Mouse (Mus musculus) heart, embryonic 11.5 days (tissue): ENCODE measurements at regions not wholly inside any gene's neighbourhood (a gene's known extent, or its start where the extent isn't known, plus 50 kb on each side); places are given as distances from the start of the nearest gene placed in this dataset.
"Not testable (repeated sequence)": the region's sequence is repeated elsewhere in the genome, so short reads cannot be mapped to it uniquely, and the experiment has no call there.

ENCODE experiments used
- ATAC-seq: fragments of 200-750 bp; cut with Nextera tagmentation; replicated peaks from 2 replicates; pipeline ENCODE4 v1.8.0; 2017; ENCODE audit warnings: moderate library complexity; ENCODE audit not compliant: insufficient number of reproducible peaks, low FRiP score, low TSS enrichment
- H3K27ac ChIP-seq: fragments of 300-500 bp; sonication (generic); 2 replicates; pipeline ENCODE4 v1.5.1; 2014; ENCODE audit warnings: mild to moderate bottlenecking, low read depth, low read length
- H3K27me3 ChIP-seq: fragments of 300-500 bp; sonication (generic); 2 replicates; pipeline ENCODE4 v1.6.1; 2014; ENCODE audit warnings: mild to moderate bottlenecking, low read length, mixed read lengths; ENCODE audit not compliant: control insufficient read depth, insufficient read depth
- H3K36me3 ChIP-seq: fragments of 300-500 bp; sonication (generic); 2 replicates; pipeline ENCODE4 v1.6.1; 2014; ENCODE audit warnings: mild to moderate bottlenecking, low read length, moderate library complexity, mixed read lengths; ENCODE audit not compliant: control insufficient read depth, insufficient read depth
- H3K4me1 ChIP-seq: fragments of 300-500 bp; sonication (generic); 2 replicates; pipeline ENCODE4 v1.6.1; 2014; ENCODE audit warnings: low read length; ENCODE audit not compliant: control insufficient read depth, insufficient read depth
- H3K4me2 ChIP-seq: fragments of 300-500 bp; sonication (generic); 2 replicates; pipeline ENCODE4 v1.6.1; 2014; ENCODE audit warnings: mild to moderate bottlenecking, moderate library complexity
- H3K4me3 ChIP-seq: fragments of 300-500 bp; sonication (generic); 2 replicates; pipeline ENCODE4 v1.5.1; 2014; ENCODE audit warnings: low read depth, low read length
- H3K9ac ChIP-seq: fragments of 300-500 bp; sonication (generic); 2 replicates; pipeline ENCODE4 v1.6.1; 2014; ENCODE audit warnings: mild to moderate bottlenecking, low read depth, low read length, moderate library complexity
- H3K9me3 ChIP-seq: fragments of 300-500 bp; sonication (generic); replicated peaks from 2 replicates; pipeline ENCODE4 v1.6.1; 2016; ENCODE audit warnings: low read length; ENCODE audit not compliant: control insufficient read depth
- WGBS: fragments of 180-500 bp; shearing (Covaris S2); extraction: QIAGEN DNeasy Blood & Tissue Kit; methylation state at CpG from one replicate; pipeline ENCODE4 v1.1.7; 2014; ENCODE audit not compliant: insufficient replicate concordance; 5-methylcytosine and 5-hydroxymethylcytosine counted together

GRCm38 (mm10) chr6:22657401-22657800, 217.9 kb upstream of the Ptprz1 start:
- ATAC-seq, H3K27ac ChIP-seq, H3K27me3 ChIP-seq, H3K4me2 ChIP-seq, H3K9ac ChIP-seq, H3K36me3 ChIP-seq, H3K4me3 ChIP-seq, H3K9me3 ChIP-seq, H3K4me1 ChIP-seq: not testable (repeated sequence)
- 90% methylated on average over 14 of the region's 15 CpGs for WGBS

- ATAC-seq, result no peak
- Histone ChIP-seq H3K9me3 (no peaks in the 10 kb centered on the region), H3K27ac (no peak overlapping the region), H3K36me3 (no peaks in the 10 kb centered on the region), H3K4me1 (no peaks in the 10 kb centered on the region), H3K4me3 (no peak overlapping the region), H3K27me3 (no peaks in the 10 kb centered on the region), H3K4me2 (no peak overlapping the region), H3K9ac (no peak overlapping the region)
These were observed 235.2 kb upstream of the Ptprz1 start for GRCm38 (mm10) chr6:22640100-22640499.

GRCm38 (mm10) chr6:22635141-22635540, 240.2 kb upstream of the Ptprz1 start:
- H3K4me2 ChIP-seq, result no peak overlapping the region
- no peaks in the 10 kb centered on the region for H3K9me3 ChIP-seq
- H3K4me3 ChIP-seq, result no peak overlapping the region
- 79% methylated on average over 3 of the region's 3 CpGs for WGBS
- no peaks in the 10 kb centered on the region for H3K4me1 ChIP-seq
- H3K9ac ChIP-seq, result no peak overlapping the region
- no peak for ATAC-seq
- no peak overlapping the region for H3K27ac ChIP-seq
- H3K36me3 ChIP-seq, result no peaks in the 10 kb centered on the region
- no peaks in the 10 kb centered on the region for H3K27me3 ChIP-seq

- ATAC-seq, result no peak
- no peaks in the 10 kb centered on the region for H3K27me3 ChIP-seq
- no peak overlapping the region for H3K4me3 ChIP-seq
- no peaks in the 10 kb centered on the region for H3K36me3 ChIP-seq
- WGBS, result 74% methylated on average over 5 of the region's 5 CpGs
- H3K9ac ChIP-seq, result no peak overlapping the region
- no peak overlapping the region for H3K27ac ChIP-seq
- no peaks in the 10 kb centered on the region for H3K9me3 ChIP-seq
- H3K4me1 ChIP-seq, result no peaks in the 10 kb centered on the region
- no peak overlapping the region for H3K4me2 ChIP-seq
These were observed 240.6 kb upstream of the Ptprz1 start for GRCm38 (mm10) chr6:22634740-22635139.

- Histone ChIP-seq H3K4me1 (no peaks in the 10 kb centered on the region), H3K36me3 (no peaks in the 10 kb centered on the region), H3K27ac (no peak overlapping the region), H3K4me2 (no peak overlapping the region), H3K9me3 (no peaks in the 10 kb centered on the region), H3K9ac (no peak overlapping the region), H3K4me3 (no peak overlapping the region), H3K27me3 (no peaks in the 10 kb centered on the region)
- ATAC-seq, result no peak
- WGBS, result 70% methylated on average over 5 of the region's 5 CpGs
These were observed 235.5 kb upstream of the Fam3c start for GRCm38 (mm10) chr6:22591592-22591991.

GRCm38 (mm10) chr6:22584851-22585250, 228.8 kb upstream of the Fam3c start:
- no peaks in the 10 kb centered on the region for H3K36me3 ChIP-seq
- H3K9me3 ChIP-seq, result no peaks in the 10 kb centered on the region
- ATAC-seq, result no peak
- H3K4me1 ChIP-seq, result no peaks in the 10 kb centered on the region
- 69% methylated on average over 4 of the region's 4 CpGs for WGBS
- H3K27ac ChIP-seq, result no peak overlapping the region
- no peak overlapping the region for H3K9ac ChIP-seq
- H3K4me3 ChIP-seq, result no peak overlapping the region
- no peak overlapping the region for H3K4me2 ChIP-seq
- H3K27me3 ChIP-seq, result no peaks in the 10 kb centered on the region

- Histone ChIP-seq H3K4me2 (no peak overlapping the region), H3K9me3 (no peaks in the 10 kb centered on the region), H3K27ac (no peak overlapping the region), H3K4me3 (no peak overlapping the region), H3K9ac (no peak overlapping the region), H3K4me1 (no peaks in the 10 kb centered on the region), H3K27me3 (no peaks in the 10 kb centered on the region), H3K36me3 (no peaks in the 10 kb centered on the region)
- ATAC-seq, result no peak
- WGBS, result 43% methylated on average over 1 of the region's 1 CpGs
These were observed 216.9 kb upstream of the Fam3c start for GRCm38 (mm10) chr6:22572925-22573324.

- Histone ChIP-seq H3K4me2 (no peak overlapping the region), H3K36me3 (no peaks in the 10 kb centered on the region), H3K4me3 (no peak overlapping the region), H3K9ac (no peak overlapping the region), H3K27me3 (no peaks in the 10 kb centered on the region), H3K27ac (no peak overlapping the region), H3K4me1 (no peaks in the 10 kb centered on the region), H3K9me3 (no peaks in the 10 kb centered on the region)
- no peak for ATAC-seq
- 72% methylated on average over 9 of the region's 9 CpGs for WGBS
These were observed 211.8 kb upstream of the Fam3c start for GRCm38 (mm10) chr6:22567891-22568290.

- Histone ChIP-seq H3K36me3 (no peaks in the 10 kb centered on the region), H3K9ac (no peak overlapping the region), H3K4me3 (no peak overlapping the region), H3K9me3 (no peaks in the 10 kb centered on the region), H3K27me3 (no peaks in the 10 kb centered on the region), H3K4me2 (no peak overlapping the region), H3K27ac (no peak overlapping the region), H3K4me1 (no peaks in the 10 kb centered on the region)
- WGBS, result 77% methylated on average over 13 of the region's 13 CpGs
- no peak for ATAC-seq
These were observed 192.5 kb upstream of the Fam3c start for GRCm38 (mm10) chr6:22548296-22549245.
